Mouse (Mus musculus) heart, postnatal 0 days (tissue): ENCODE measurements at regions not wholly inside any gene's neighbourhood (a gene's known extent, or its start where the extent isn't known, plus 50 kb on each side); places are given as distances from the start of the nearest gene placed in this dataset.

Source experiments
- CTCF ChIP-seq: IDR thresholded peaks from 2 replicates; pipeline ENCODE4 v1.5.1; 2016; ENCODE audit warnings: antibody characterized with exemption, control low read depth, low read depth
- EP300 ChIP-seq: IDR thresholded peaks from 2 replicates; pipeline ENCODE4 v1.6.1; 2016; ENCODE audit warnings: antibody characterized with exemption, low read depth

DNA sequence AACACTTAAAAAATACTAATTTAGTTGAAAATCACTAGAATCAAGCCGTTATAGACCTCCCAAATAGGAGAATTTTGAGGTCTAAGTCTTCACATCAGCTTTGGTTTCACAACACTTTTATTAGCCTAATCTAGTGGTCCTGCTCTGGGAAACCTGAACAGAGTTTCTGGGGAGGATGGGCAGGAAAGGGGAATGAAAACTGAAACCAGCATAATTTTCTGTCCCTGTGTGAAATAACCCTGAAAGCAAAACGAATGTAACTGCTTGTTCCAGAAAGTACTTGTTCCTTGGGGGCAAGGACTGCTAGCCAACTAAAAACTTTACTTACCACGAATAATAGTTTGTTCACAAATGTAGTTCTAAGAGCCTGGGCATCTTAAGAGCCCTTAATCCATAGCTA, 508.0 kb upstream of the Cited2 start:
- no peak for TF ChIP-seq EP300
- TF ChIP-seq CTCF, result no peak
